Mouse (Mus musculus) lung, postnatal 10 days (tissue): ENCODE measurements around the gene Ldhc.
"Not testable (repeated sequence)": the region's sequence is repeated elsewhere in the genome, so short reads cannot be mapped to it uniquely, and the experiment has no call there.

ENCODE experiments used
- DNase-seq: peaks from one replicate; pipeline ENCODE4 v3.0.0; 2021

The Ldhc gene

GRCm38 (mm10) chr7:46860996-46861395, at the start of gene Ldhc:
Gene Ldhc (plus strand): TSS chr7:46861203.
- DNase-seq: no peak

GRCm38 (mm10) chr7:46814012-46814411, 47.0 kb upstream of the Ldhc start:
- DNase-seq: no peak

GRCm38 (mm10) chr7:46820876-46821632, 39.9 kb upstream of the Ldhc start:
- DNase-seq: not testable (repeated sequence)

- DNase-seq: no peak
Observed at GRCm38 (mm10) chr7:46827046-46827802, 33.8 kb upstream of the Ldhc start.

GRCm38 (mm10) chr7:46827803-46828184, 33.2 kb upstream of the Ldhc start:
- DNase-seq: no peak

GRCm38 (mm10) chr7:46829911-46830310, 31.1 kb upstream of the Ldhc start:
- no peak for DNase-seq

- peak; percentile 74 for DNase-seq
Observed at GRCm38 (mm10) chr7:46830799-46831590, 30.0 kb upstream of the Ldhc start.

- no peak for DNase-seq
Observed at GRCm38 (mm10) chr7:46831693-46832092, 29.3 kb upstream of the Ldhc start.

GRCm38 (mm10) chr7:46832112-46832810, 28.7 kb upstream of the Ldhc start:
- DNase-seq: not testable (repeated sequence)

GRCm38 (mm10) chr7:46833266-46833665, 27.7 kb upstream of the Ldhc start:
- DNase-seq: peak; percentile 84

GRCm38 (mm10) chr7:46833670-46834255, 27.2 kb upstream of the Ldhc start:
- no peak for DNase-seq

GRCm38 (mm10) chr7:46834994-46835610, 25.9 kb upstream of the Ldhc start:
- DNase-seq: peak; percentile 30

- DNase-seq: no peak
Observed at GRCm38 (mm10) chr7:46836357-46836756, 24.6 kb upstream of the Ldhc start.

GRCm38 (mm10) chr7:46837073-46837472, 23.9 kb upstream of the Ldhc start:
- no peak for DNase-seq

GRCm38 (mm10) chr7:46838104-46838671, 22.8 kb upstream of the Ldhc start:
- DNase-seq: peak; percentile 74

GRCm38 (mm10) chr7:46838891-46839302, 22.1 kb upstream of the Ldhc start:
- peak; percentile 93 for DNase-seq

- DNase-seq: peak; percentile 33
Observed at GRCm38 (mm10) chr7:46839446-46839845, 21.6 kb upstream of the Ldhc start.

- no peak for DNase-seq
Observed at GRCm38 (mm10) chr7:46839861-46840260, 21.1 kb upstream of the Ldhc start.

GRCm38 (mm10) chr7:46840326-46840725, 20.7 kb upstream of the Ldhc start:
- peak; percentile 78 for DNase-seq

- DNase-seq: no peak
Observed at GRCm38 (mm10) chr7:46840787-46841525, 20.0 kb upstream of the Ldhc start, which contains the start of gene Ldha. Gene Ldha (plus strand): TSS chr7:46841475.

- DNase-seq: peak; percentile 50
Observed at GRCm38 (mm10) chr7:46842278-46842677, 18.7 kb upstream of the Ldhc start.
